Mouse (Mus musculus) gastrocnemius, postnatal 4 days (tissue): ENCODE results near the gene Plekhh3. TPM values are rescaled to one million over a fixed set of nuclear protein-coding genes. Genes with fewer than 3 reads are reported as not detected.
"Not testable (repeated sequence)": the region's sequence is repeated elsewhere in the genome, so short reads cannot be mapped to it uniquely, and the experiment has no call there.

Source experiments
- DNase-seq, 2 experiments: peaks; one replicate each; pipeline ENCODE4 v3.0.0; 2021 to 2022; ENCODE audit warnings: low spot score in 2 of 2, mixed read lengths in 2 of 2
- microRNA-seq: library from miRNA; unstranded; fragments of <30 nt; microRNA quantifications from one replicate; pipeline ENCODE4 v1.2.0, GENCODE M21; 2021
- total RNA-seq, 2 experiments: library from RNA; stranded (reverse); gene quantifications; 2 replicates each; pipeline ENCODE4 v1.2.3; 2021

Plekhh3 gene
- total RNA-seq, 2 experiments from 2014 or later, result 39.5 to 41.4 TPM

GRCm38 (mm10) chr11:101127075-101127474 is 44.1 kb downstream of the Plekhh3 start:
- DNase-seq, result no peak

GRCm38 (mm10) chr11:101125008-101125407 is 46.1 kb downstream of the Plekhh3 start:
- DNase-seq, result not testable (repeated sequence)

- DNase-seq, result not testable (repeated sequence)
Observed at GRCm38 (mm10) chr11:101124494-101124893, 46.7 kb downstream of the Plekhh3 start.

GRCm38 (mm10) chr11:101120545-101121188 is 50.5 kb downstream of the Plekhh3 start:
- no peak for DNase-seq

- DNase-seq, result peak; percentile 99
Observed at GRCm38 (mm10) chr11:101119761-101120544, 51.2 kb downstream of the Plekhh3 start, which contains the start of the genes Retreg3 and Tubg1. Gene Retreg3, minus strand, starts transcription at chr11:101119893. Gene Tubg1, plus strand, starts transcription at chr11:101119938.

GRCm38 (mm10) chr11:101119131-101119760 is 51.9 kb downstream of the Plekhh3 start:
- peak in 1 of 2 experiments; percentile 30 for DNase-seq

- no peak for DNase-seq
Observed at GRCm38 (mm10) chr11:101118105-101118504, 53.0 kb downstream of the Plekhh3 start.

- no peak for DNase-seq
Observed at GRCm38 (mm10) chr11:101115564-101115963, 55.6 kb downstream of the Plekhh3 start.

Small RNA genes within 50 kb of the gene (microRNA-seq; reads per million reads assigned to microRNA genes)
- not detected for gene Gm27626

Other genes starting within 250 kb of the Plekhh3 start
- 10 to 100 TPM; 71.5 to 75.1 TPM for gene Stat3, start 231.8 kb downstream of the Plekhh3 start, total RNA-seq
- gene Cavin1, start 200.5 kb downstream of the Plekhh3 start, total RNA-seq, result 100 to 1,000 TPM; 385 to 413 TPM
- gene Atp6v0a1, start 161.9 kb downstream of the Plekhh3 start, total RNA-seq, result 10 to 100 TPM; 70.3 to 73.5 TPM
- gene Naglu, start 101.3 kb downstream of the Plekhh3 start, total RNA-seq, result 10 to 100 TPM; 11.4 to 12.8 TPM
- under 1 TPM; 0.20 to 0.21 TPM for gene Hsd17b1, start 92.9 kb downstream of the Plekhh3 start, total RNA-seq
- 10 to 100 TPM; 15.1 to 17.8 TPM for gene Coasy, start 88.8 kb downstream of the Plekhh3 start, total RNA-seq
- gene Mlx, start 84.1 kb downstream of the Plekhh3 start, total RNA-seq, result 10 to 100 TPM; 13.1 to 13.4 TPM
- 1 to 10 TPM; 4.9 to 6.2 TPM for gene Psmc3ip, start 75.9 kb downstream of the Plekhh3 start, total RNA-seq
- 10 to 100 TPM; 41.6 to 42.9 TPM for gene Retreg3, start 51.5 kb downstream of the Plekhh3 start, total RNA-seq
- gene Tubg1, start 51.4 kb downstream of the Plekhh3 start, total RNA-seq, result 10 to 100 TPM; 39.3 to 42.1 TPM
- gene Tubg2, start 15.4 kb downstream of the Plekhh3 start, total RNA-seq, result 1 to 10 TPM; 6.8 TPM
- 1 to 10 TPM; 3.2 to 4.1 TPM for gene Cntnap1, start 828 bp downstream of the Plekhh3 start, total RNA-seq
- gene Ccr10, start 4.1 kb upstream of the Plekhh3 start, total RNA-seq, result under 1 TPM; 0.36 to 0.37 TPM
- 10 to 100 TPM; 19.3 to 24.6 TPM for gene Ezh1, start 55.1 kb upstream of the Plekhh3 start, total RNA-seq
- gene Ramp2, start 74.7 kb upstream of the Plekhh3 start, total RNA-seq, result 10 to 100 TPM; 82.6 to 85.8 TPM
- 10 to 100 TPM; 48.6 to 48.8 TPM for gene Vps25, start 82.4 kb upstream of the Plekhh3 start, total RNA-seq
- gene Wnk4, start 89.2 kb upstream of the Plekhh3 start, total RNA-seq, result 1 to 10 TPM in 1 of 2 experiments, under 1 TPM in 1; 0.83 to 1.7 TPM
- gene Cntd1, start 107.7 kb upstream of the Plekhh3 start, total RNA-seq, result under 1 TPM; 0.32 to 0.39 TPM
- 10 to 100 TPM; 59.8 to 71.2 TPM for gene Coa3, start 107.8 kb upstream of the Plekhh3 start, total RNA-seq
- gene Becn1, start 130.9 kb upstream of the Plekhh3 start, total RNA-seq, result 10 to 100 TPM; 82.5 to 86.9 TPM
- gene Psme3, start 144.9 kb upstream of the Plekhh3 start, total RNA-seq, result 10 to 100 TPM; 62.6 to 84.7 TPM
- gene Aoc2, start 153.7 kb upstream of the Plekhh3 start, total RNA-seq, result 1 to 10 TPM; 2.8 to 3.0 TPM
- gene Aoc3, start 159.3 kb upstream of the Plekhh3 start, total RNA-seq, result 10 to 100 TPM; 47.2 to 49.8 TPM
- under 1 TPM in 1 of 2 experiments, not detected in 1; 0.47 TPM for gene G6pc, start 196.2 kb upstream of the Plekhh3 start, total RNA-seq
- gene Aarsd1, start 246.3 kb upstream of the Plekhh3 start, total RNA-seq, result 10 to 100 TPM; 15.6 to 20.3 TPM